Mouse (Mus musculus) bone marrow, adult 2 months (tissue): ENCODE measurements around the gene Ccl17.

Source experiments
- CTCF ChIP-seq: fragments of 200-500 bp; IDR thresholded peaks from 2 replicates; pipeline ENCODE4 v1.5.1; 2011; ENCODE audit warnings: low read length, control low read depth; ENCODE audit not compliant: control insufficient read depth, insufficient read depth
- POLR2A ChIP-seq: fragments of 200-500 bp; IDR thresholded peaks from 2 replicates; pipeline ENCODE4 v1.6.1; 2011; ENCODE audit warnings: low read depth, mild to moderate bottlenecking, control low read depth, low read length, borderline replicate concordance; ENCODE audit not compliant: control insufficient read depth

GRCm38 (mm10) chr8:94771941-94772670, 38.1 kb upstream of the Ccl17 start, which contains the start of gene Cx3cl1:
- TF ChIP-seq CTCF, result no peak
- no peak for TF ChIP-seq POLR2A
